ENCODE assay signal across 15 mouse cellular contexts in genomic region chr1:182346491-182346890, GRCm38 (mm10). TPM values are rescaled to one million over a fixed set of nuclear protein-coding genes. Genes with fewer than 3 reads are reported as not detected.
DNase-seq lines count a peak whose midpoint lies in the region; ATAC-seq and TF ChIP-seq lines count a peak whose summit lies in the region.
"Had no signal": no experiment of that assay in that cellular context is flagged by ENCODE, and none has a peak within 500 bp of the region (broad histone marks: within the 10 kb centered on the region; RNA-seq: fewer than 3 reads in every experiment).

No protein-coding gene starts in this region.

- TF ChIP-seq POLR2A in cortical plate, adult 2 months (IDR thresholded peaks at IDR 0.05; ENCODE audit: extremely low read depth, insufficient read depth, low read length): no peak

- H3K4me1 ChIP-seq in forebrain, postnatal 0 days (ENCODE audit: insufficient read depth): no peaks in the 10 kb centered on the region
- peaks cover 6% of the 10 kb centered on the region for H3K4me1 ChIP-seq in forebrain, embryonic 10.5 days
- H3K4me1 ChIP-seq in cortical plate, adult 2 months (ENCODE audit: control insufficient read depth, insufficient read depth, low read length): peaks cover 9% of the 10 kb centered on the region
- H3K4me1 ChIP-seq: limb, embryonic 15.5 days had no signal

- no peaks in the 10 kb centered on the region for H3K9me3 ChIP-seq in forebrain, postnatal 0 days (ENCODE audit: low read length)
- H3K9me3 ChIP-seq in forebrain, embryonic 10.5 days: peaks cover 6% of the 10 kb centered on the region; the same call in 1 of the 2 replicates

- DNase-seq in forebrain, postnatal 0 days: peak; percentile 10
- no peak for DNase-seq in forebrain, embryonic 10.5 days (ENCODE audit: extremely low spot score, low spot score)
- peak; percentile 28 for DNase-seq in layer of hippocampus, adult 11-12 months (ENCODE audit: low spot score)
- DNase-seq in layer of hippocampus, adult 9-10 months (ENCODE audit: low spot score): no peak
- DNase-seq in left cerebral cortex, postnatal 36 days (ENCODE audit: low spot score in 2 of 2): peak; percentile 40 to 56
- DNase-seq in ovary, adult 18-20 months (ENCODE audit: low spot score): no peak
- no peak for DNase-seq in c-Kit-positive CD71-positive TER-119-positive erythroid progenitor cells, embryonic 14.5 days (ENCODE audit: low spot score)
- DNase-seq: adrenal gland, adult 8-10 months; kidney, postnatal 25 days; lung, adult 2 months had no signal

- no peak overlapping the region for H3K27ac ChIP-seq in forebrain, postnatal 0 days (ENCODE audit: low read depth, low read length)
- H3K27ac ChIP-seq in forebrain, embryonic 10.5 days: no peak overlapping the region
- H3K27ac ChIP-seq in cortical plate, adult 2 months (ENCODE audit: insufficient read depth, low read length): peak overlapping the region; percentile 18; the same call in 1 of the 2 replicates
- H3K27ac ChIP-seq: hindbrain, embryonic 13.5 days; limb, embryonic 15.5 days had no signal

- H3K36me3 ChIP-seq in forebrain, postnatal 0 days (ENCODE audit: insufficient read depth): no peaks in the 10 kb centered on the region
- H3K36me3 ChIP-seq in forebrain, embryonic 10.5 days (replicated peaks): no peaks in the 10 kb centered on the region
- H3K36me3 ChIP-seq: hindbrain, embryonic 13.5 days; limb, embryonic 15.5 days had no signal

- 63% methylated on average over 5 of the region's 5 CpGs for WGBS in forebrain, postnatal 0 days
- 77% methylated on average over 5 of the region's 5 CpGs for WGBS in forebrain, embryonic 10.5 days

- H3K4me2 ChIP-seq in forebrain, postnatal 0 days (ENCODE audit: low read depth): no peak overlapping the region
- H3K4me2 ChIP-seq: hindbrain, embryonic 13.5 days; limb, embryonic 15.5 days had no signal

- intact Hi-C loops in left cerebral cortex, postnatal 36 days (cut with DNase I): no loop called here

- H3K27me3 ChIP-seq in forebrain, postnatal 0 days (ENCODE audit: insufficient read depth, low read length): no peaks in the 10 kb centered on the region
- H3K27me3 ChIP-seq in forebrain, embryonic 10.5 days (ENCODE audit: poor library complexity, severe bottlenecking): no peaks in the 10 kb centered on the region
- H3K27me3 ChIP-seq: limb, embryonic 15.5 days had no signal

- H3K4me3 ChIP-seq in forebrain, postnatal 0 days (ENCODE audit: low read depth, low read length): no peak overlapping the region
- H3K4me3 ChIP-seq in forebrain, embryonic 10.5 days: no peak overlapping the region
- no peak overlapping the region for H3K4me3 ChIP-seq in cortical plate, adult 2 months (ENCODE audit: insufficient read depth, low read length)
- H3K4me3 ChIP-seq: hindbrain, embryonic 13.5 days; limb, embryonic 15.5 days had no signal

- ATAC-seq in forebrain, postnatal 0 days: no peak
- ATAC-seq: forebrain, embryonic 16.5 days; intestine, postnatal 0 days had no signal

- H3K9ac ChIP-seq in forebrain, postnatal 0 days: no peak overlapping the region
- H3K9ac ChIP-seq: hindbrain, embryonic 13.5 days; limb, embryonic 15.5 days had no signal

- no peak for TF ChIP-seq CTCF in forebrain, postnatal 0 days (IDR thresholded peaks at IDR 0.05; ENCODE audit: low read depth)
- TF ChIP-seq CTCF in cortical plate, adult 2 months (IDR thresholded peaks at IDR 0.05; ENCODE audit: extremely low read depth, insufficient read depth, low read length): no peak

RNA-seq across cellular contexts. Expression of gene Fbxo28, which starts 5.1 kb away (rescaled TPM):
- total RNA-seq in forebrain, postnatal 0 days (2014; rRNA removed): 31.9 and 33.9 TPM in 2 replicates
- polyA plus RNA-seq in forebrain, postnatal 0 days (2015; fragmentation: Nextera tagmentation; extraction: Ambion mirVana): 13.8 and 17.4 TPM in 2 replicates
- 17.6 and 20.3 TPM in 2 replicates for polyA plus RNA-seq in forebrain, embryonic 10.5 days (2016; fragmentation: Nextera tagmentation; extraction: Ambion mirVana)
- 25.9 and 27.4 TPM in 2 replicates for polyA plus RNA-seq in cortical plate, adult 2 months (2012; rRNA removed)
- total RNA-seq in left cerebral cortex, postnatal 36 days (2021): 10 to 100 TPM; 50.7 to 55.3 TPM

Comparison
In these comparisons a context has a peak if more than half of its experiments do, and no peak if none do; other contexts are left out.
1. DNase-seq: peak in forebrain, postnatal 0 days (single experiment), layer of hippocampus, adult 11-12 months (single experiment) and left cerebral cortex, postnatal 36 days (2 of 2); none in forebrain, embryonic 10.5 days (single experiment), layer of hippocampus, adult 9-10 months (single experiment), ovary, adult 18-20 months (single experiment) and c-Kit-positive CD71-positive TER-119-positive erythroid progenitor cells, embryonic 14.5 days (single experiment).